Mouse (Mus musculus) c-Kit-positive CD71-positive TER-119-negative erythroid progenitor cells, embryonic 14.5 days (primary cell): ENCODE results near the gene Map3k12.

ENCODE experiments used
- DNase-seq: peaks from one replicate; pipeline ENCODE4 v3.0.0-alpha.2; 2013; ENCODE audit warnings: low read depth

The Map3k12 gene

DNA sequence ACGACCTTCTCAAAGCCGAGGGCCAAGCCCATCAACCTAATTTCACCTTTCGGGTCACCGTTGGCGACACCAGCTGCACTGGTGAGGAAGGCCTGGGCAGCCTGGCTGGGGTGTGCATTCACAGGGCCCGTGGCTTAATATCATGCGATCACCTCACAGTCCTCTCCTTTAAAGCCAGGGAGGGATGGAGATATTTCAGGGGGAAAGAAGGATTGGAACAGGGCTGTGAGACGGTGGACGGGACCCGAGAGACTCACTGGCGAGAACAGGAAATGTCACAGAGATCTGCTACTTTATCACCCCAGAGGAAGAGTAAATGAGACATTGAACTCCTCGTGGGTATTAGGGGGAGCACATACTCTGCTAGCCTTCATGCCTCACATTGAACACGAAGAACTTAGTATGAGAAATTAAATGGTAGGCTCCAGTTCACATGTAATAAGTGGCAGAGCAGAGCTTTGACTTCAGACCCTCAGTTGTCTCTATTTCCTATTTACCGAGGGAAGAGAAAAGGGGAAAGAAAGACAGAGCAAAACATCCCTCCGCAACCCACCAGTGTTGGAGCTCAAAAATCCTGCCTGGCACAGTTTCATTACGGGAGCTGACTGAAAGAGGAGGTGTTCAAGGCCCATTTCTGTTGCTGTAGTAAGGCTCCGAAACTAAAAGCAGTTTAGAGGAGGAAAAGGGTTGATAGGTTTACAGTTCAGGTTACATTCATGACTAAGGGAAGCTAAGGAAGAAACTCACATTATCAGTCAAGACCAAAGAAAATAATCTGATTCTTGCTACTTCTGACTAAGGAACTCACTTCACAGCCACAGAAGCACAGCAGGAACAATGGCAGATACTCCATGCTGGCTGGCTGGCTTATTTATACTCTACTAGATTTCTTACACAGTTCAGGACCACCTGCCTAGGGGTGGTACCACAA is 2.6 kb upstream of the Map3k12 start:
- no peak for DNase-seq

DNA sequence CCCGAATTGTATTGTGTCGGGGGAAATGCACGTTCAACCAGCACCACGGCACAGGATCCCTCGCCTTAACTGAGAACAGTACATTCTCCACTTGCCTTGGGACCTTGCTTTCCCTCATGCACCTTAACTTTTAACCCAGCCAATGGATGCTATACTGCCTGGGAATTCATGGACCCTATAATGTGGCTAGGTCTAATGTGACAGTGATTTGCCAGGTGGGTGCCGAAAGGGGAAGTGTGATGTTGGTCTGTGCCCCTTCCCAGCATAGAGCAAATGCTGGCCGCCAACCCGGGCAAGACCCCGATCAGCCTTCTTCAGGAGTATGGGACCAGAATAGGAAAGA is 2.0 kb upstream of the Map3k12 start:
- no peak for DNase-seq

DNA sequence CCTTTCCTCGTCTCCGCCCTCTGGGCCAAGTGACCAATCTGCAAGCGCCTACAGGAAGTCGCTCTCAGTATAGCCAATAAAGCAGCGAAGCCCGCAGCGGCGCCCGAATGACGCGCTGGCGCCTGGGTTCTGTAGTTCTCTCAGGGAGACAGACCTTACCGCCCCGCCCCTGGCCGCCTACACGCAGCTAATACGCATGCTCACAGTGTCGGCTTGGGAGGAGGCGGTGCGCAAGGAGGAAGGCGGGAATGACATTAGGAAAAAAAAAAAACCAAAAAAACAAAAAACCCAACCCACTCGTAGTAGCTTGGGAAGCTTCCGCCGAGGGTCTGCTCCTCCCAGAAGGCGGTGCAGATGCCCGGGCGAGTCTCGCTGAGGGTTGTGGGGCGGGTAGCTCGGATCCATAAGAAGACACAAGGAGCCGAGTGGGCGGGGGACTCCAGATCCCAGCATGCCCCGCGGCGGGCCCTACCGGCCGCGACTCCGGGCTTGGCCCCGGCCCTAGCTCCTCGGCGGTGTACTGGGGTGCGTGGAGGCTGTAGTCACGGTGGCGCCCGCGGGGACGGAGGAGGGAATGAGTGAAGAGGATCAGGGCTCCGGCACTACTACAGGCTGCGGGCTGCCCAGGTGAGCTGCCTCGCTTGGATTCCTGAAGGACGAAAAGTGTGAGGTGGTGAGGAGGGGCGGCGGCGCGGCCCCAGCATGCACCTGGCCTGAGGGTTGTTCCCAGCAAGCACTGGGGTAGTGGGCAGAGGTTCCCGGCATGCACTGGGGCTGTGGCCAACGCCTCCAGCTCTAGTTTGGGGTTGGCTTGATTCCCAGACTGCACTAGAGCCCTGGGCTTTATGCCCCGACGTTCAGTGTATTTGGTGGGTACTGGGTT is 1.4 kb upstream of the Map3k12 start, which contains the start of gene Tarbp2:
Gene Tarbp2, plus strand, starts transcription at position 217 of the 883 bp plus-strand sequence.
- peak; percentile 99 for DNase-seq

DNA sequence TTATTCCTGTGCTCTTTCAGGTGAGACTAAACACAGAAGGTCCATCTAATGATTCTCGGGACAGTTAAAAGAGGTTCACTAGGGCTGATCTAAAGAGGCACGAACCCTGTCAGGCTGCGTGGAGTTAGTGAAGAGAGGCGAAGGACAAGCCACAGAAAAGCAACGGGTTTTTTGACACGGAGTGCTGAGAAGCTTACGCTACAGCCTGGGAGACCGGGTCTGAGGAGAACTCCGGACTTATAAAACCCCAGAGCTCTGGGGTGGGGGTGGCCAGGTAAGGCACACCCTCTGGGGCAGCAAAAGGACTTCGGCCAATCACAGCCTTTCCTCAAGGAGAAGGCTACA is 739 bp upstream of the Map3k12 start:
- no peak for DNase-seq

DNA sequence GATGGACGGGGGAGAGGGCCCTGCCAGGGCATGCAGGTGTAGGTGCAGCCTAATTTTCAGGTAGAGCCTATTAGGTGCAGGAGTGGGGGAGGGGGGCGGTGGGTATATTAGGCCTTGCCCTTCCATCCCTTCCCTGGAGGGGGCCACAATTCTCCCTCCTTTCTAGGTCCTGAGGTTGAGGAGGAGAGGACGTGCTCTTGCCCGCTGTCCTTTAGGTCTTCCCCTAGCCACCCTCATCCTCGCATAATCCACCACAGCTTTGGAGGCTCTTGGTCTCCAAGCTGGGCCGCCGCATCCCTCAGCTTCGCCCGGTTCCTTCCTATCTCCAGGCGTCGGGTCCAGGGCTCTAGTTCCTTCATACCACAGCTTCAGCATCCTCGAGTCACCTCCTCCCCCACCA is 571 bp downstream of the Map3k12 start:
- DNase-seq: no peak

DNA sequence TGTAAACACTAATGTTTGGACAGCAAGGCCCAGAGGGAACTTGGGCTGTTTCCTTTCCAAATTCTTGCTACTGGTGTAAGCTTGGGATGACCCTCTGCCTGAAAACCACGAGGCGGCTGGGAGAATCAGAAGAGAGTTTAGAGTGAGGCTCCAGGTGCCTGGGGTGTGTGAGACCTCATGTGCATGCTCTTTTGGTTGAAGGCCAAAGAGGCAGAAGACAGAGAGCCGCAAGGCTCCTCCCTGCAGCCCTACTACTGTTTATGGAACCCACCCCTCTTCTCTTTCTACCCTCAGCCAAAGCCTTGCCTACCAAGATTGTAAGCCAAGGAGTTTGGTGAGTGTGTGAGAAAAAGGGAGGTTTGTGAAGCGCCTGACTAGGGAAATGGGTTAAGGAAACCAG is 1.1 kb downstream of the Map3k12 start:
- DNase-seq: no peak

DNA sequence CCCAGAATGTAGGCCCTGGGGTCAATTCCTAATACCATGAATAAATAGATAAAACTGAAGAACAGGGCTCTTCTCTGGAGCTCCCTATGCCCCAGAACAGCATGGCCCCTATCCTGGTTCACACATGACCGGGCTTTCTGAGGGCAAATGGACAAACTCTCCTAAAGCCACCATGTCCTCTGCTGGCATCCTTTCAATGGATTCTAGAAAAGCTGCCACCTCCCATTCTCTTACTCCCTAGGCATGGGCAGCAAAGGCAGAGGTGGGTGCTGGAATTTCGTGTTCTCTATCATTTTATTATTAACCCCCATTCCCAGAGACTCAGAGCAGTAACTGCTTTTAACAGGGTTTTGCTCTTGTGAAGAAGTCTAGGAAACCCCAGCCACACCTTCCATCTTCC is 1.6 kb downstream of the Map3k12 start:
- DNase-seq: no peak

DNA sequence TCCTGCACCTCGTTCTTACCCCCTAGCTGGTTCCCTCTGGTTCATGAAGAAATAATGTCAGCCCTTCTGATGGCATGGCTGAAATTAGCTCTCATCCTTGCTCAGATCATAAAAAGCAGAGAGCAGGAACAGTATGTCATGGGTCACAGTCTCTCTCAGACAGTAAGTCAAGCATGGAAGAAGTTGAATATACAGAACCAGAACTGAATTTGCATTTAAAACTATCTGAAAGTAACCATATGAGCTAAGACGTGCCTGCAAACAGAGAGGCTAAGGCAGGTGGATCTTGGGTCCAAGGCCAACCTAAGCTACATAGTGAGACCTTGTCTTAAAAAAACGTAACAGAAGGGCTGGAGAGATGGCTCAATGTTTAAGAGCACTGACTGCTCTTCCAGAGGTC is 3.9 kb downstream of the Map3k12 start:
- no peak for DNase-seq

DNA sequence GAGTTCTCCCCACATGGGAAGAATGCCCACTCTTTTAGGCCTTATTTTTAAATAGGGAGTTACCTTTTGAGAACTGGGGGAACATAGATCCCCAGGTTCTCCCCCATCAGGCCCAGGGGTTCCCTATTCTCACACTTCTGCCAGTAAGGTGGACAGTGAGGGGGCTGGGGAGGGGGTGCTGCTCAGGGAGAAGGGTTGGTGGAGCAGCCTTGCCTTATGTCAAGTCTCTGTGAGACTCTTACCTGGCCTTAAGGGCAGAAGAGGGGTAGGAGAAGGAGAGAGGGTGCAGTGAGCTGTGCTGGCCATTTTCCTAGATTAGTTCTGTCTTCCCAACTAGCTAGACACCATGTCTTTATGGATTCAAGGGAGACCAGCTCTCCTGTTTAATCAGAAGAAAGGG is 4.4 kb downstream of the Map3k12 start:
- DNase-seq: no peak

DNA sequence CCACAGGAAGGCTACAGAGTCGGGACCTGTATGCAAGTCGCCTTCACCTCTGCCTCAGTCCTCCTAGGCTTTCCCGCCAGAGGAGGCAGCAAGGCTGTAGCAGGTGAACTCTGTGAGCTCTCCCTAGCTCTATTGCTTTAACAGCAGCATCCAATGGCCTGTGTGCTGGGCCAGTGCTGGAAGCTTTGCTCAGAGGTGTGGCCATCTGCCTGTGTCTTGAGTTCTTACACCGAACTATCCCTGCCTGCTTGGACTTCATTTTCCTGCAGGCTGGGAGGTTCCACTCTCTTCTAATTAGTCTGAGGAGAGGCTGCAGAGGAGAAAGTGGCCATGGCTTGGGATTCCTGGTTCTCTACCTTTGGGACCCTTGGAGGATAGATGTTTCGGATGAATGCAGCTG is 4.9 kb downstream of the Map3k12 start:
- no peak for DNase-seq

DNA sequence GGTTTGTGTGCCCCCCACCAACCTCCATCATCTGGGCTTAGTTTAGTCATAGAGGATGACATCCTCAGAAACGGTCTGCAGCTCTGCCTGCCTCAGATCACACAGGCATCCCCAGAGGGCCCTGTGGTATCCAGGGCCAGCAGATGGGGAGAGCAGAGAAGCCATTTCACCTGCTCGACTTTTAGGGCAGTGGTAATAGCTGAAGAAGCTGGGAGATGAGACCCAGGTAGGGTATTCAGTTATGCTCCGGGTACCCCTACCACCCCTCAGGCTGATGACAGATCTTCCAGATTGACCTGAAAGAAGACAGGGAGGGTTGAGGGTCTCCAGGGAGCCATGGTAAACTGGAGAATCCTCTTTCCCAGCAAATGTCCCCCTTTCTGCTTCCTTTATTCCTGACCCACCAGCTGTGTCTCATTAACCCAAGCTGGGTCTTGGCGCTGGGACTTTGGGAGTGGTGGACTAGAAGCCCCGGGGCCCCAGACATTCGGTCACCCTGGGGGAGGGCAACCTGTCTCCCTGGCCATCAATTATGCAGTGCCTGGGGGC is 5.5 kb downstream of the Map3k12 start:
- DNase-seq: no peak

DNA sequence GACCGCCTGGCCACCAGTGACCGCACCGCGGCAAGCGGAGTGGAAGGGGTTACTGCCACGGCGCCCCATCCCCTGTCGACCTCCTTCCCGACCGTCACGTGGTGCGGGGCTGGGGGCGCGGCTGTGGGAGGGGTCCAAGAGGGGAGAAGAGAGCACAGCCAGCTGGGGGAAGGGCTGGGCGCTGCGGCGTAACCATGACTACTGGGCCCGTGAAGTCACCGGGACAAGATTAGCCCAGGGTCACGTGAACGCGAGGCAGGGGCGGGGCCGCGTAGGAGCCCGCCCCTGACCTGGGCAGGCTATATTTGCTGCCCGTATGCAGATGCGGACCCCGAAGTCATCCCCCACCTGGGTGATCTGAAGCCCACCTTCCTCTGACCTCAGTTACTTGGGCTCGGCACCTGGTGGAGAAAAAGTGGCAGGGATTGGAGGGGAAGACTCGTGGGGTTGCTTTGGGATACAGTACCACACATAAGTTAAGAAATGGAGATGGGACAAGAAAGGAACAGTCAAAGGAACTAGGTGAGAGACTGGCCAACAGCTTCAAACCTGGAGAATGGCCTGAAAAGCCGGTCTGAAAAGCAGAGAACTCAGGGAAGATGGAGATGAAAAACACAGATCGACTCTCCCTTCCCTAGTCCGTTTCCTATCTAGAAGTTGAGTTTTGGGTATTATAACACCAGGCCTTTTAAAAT is 6.1 kb downstream of the Map3k12 start:
- DNase-seq: peak; percentile 65

DNA sequence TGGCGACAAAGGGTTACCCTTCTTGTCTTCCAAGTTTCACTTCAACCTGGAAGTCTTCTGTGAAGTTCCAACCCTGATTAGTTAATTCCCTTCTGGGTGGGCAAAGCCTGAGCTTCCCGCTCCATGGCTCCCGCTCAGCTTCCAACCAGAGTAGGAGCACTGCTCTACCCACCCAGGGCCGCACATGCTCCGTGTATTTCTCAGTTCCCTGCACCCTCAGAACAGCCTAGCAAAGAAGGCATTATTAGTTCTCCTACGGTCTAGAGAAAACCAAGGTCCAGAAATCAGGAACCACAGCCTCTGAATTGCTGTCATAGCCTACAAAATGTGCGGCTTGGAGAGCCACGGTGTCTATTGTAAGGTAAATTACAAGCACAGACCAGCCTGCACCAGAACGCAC is 6.8 kb downstream of the Map3k12 start:
- DNase-seq: no peak

DNA sequence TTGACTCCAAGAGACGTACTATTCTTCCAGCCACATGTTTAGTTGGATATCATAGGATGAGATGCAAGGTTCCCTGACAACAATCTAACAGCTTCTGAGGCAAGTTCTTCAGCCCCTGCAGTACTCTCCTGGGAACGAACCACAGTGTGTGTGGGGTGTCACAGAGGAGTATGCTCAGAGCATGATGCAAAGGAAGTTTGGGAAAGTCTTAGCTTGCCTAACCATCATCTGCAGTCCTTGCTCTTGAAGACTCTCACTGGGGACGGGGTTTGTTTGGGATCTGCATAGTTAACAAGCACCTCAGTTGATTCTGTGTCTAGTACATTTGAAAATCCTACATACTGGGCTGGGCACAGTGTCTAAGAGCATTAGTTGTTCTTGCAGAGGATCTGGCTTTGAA is 8.5 kb downstream of the Map3k12 start:
- DNase-seq: no peak

DNA sequence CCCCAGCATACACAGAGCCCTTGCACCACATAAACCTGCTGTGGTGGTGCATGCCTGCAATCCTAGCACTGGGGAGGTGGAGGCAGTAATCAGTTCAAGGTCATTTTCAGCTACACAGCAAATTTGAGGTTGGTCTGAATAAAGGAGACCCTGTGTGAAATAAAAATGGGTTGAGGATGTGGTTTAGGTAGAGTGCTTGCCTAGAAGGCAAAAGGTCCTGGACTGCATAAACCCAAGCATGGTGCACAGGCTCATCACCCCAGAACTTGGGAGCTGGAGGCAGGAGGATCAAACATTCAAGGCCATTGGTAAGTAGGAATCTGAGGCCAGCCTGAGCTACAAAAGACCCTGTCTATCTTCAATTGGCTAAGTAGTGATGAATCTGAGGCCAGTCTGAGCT is 9.3 kb downstream of the Map3k12 start:
- DNase-seq: no peak

DNA sequence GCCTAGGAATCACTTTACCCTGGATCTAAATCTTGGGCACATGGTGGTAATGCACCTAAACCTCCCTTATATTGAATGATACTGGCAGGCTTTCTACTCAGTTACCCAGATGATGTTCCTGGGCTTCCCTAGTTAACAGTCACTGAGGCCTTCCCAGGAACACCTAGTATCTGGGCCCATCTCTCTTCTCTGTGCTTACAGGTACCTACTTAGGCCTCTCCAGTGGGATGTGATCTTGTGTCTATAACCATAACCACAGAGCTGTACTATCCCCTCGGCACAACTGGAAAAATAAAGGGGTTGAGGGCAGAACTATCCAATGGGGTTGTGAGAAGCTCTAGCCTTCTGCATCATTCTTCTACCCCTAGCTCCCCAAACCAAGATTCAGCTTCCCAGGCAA is 10.0 kb downstream of the Map3k12 start:
- DNase-seq: no peak

DNA sequence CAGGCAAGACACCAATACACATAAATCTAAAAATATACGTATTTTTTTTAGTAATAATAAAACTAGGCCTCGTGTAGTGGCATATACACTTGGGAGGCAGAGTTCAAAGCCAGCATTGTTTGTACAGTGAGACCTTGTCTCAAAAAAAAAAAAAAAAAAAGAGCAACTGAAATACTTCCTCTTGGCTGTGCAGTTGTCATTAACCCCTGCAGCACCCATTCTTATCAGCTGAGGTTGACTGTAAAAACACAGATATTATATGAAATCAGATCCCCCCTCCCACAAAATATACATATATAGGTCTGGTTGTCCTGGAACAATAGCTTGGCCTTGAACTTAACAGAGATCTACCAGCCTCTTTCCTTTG is 10.4 kb downstream of the Map3k12 start:
- no peak for DNase-seq

DNA sequence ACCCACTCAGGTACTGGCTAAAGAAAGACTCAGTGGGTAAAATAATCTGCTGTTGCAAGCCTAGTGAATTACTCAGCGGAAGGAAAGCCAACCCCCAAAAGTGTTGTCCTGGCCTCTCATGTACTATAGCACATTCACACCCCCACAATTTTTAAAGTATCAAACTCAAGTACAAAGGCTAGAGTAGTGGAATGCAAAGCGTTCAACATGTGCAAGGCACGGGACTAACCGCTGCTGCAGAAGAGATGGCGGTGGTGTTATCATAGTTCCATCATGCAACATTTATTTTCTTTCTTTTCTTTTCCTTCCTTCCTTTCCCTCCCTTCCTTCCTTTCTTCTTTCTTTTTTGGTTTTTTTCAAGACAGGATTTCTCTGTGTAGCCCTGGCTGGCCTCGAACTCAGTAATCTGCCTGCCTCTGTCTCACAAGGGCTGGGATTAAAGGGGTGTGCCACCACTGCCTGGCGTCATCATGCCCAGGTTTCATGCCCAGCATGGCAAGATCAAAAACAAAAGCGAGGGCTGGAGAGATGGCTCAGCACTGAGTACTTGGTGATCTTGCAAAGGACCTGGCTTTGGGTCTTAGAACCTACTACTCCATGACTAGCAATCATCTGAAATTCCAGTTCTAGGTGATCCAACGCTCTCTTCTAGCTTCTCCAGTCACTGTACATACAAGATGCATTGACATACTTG is 10.9 kb downstream of the Map3k12 start:
- DNase-seq: no peak

DNA sequence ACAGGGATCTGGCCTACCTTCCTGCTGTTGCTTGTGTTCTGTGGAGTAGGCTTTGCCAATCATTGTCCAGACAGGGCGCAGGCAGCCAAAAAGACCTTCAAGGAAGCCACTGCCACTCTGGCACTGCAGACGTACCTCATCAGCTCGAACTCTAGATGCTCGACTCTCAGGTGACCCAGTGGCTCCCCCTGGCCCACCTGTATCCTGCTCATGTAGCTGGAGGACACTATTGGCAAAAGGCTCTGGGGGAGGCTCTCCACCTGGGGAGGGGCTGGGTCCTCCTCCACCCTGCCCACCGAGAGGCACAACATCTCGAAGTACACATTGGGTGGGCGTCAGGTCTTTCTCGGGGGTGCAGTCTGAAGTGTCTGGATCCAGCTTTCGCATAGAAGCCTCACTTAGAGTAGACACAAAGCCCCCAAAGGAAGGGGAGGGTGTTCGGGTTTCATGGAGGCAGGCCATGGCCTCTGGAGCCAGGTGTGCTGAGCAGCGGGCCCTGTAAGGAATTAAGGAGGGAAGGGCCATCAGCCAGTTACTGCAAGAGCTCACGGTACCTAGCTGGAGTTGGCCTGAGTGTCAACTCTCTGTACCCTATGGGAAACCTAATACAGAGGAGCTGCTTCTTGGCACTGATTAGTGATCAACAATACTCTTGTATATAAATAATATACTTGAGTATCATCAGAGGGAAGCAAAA is 11.6 kb downstream of the Map3k12 start:
- no peak for DNase-seq

DNA sequence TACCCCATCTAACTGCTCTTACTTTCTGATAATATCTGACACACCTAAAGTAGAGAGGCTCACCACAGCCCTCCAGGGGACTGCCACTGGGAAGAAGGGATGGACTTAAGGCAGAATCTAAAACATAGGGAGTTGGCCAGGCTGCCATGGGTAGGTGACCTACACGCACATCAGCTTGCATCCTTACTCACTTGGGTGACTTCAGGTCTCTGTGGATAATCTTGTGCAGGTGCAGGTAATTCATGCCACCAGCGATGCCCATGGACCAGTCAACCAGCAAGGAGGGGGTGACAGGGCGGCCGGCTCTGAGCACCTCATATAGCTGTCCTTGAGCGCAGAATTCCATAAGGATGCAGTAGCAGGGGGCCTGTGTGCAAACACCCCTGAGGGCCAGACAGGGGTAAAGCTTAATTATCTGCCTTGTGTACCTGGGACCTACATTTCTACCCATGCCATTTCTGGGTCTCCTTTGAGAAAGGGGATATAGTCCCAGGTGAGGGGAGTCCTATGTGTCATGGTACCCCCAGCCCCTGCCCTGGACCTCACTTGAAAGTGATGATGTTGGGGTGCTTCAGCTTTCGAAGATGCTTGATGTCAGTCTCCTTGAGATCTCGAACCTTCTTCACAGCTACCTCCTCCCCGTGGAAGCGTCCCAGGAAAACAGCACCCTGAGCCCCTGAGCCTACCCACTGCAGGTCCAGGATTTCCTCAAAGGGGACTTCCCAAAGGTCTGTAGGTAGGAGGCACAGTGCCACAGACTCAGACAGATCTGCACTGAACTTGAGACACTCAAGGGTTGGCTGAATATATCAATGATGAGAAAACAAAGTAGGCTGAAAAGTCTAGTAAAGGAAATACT is 12.7 kb downstream of the Map3k12 start:
- DNase-seq: no peak
